Mouse (Mus musculus) megakaryocyte progenitor cell, adult 5-6 weeks (primary cell): ENCODE data around the gene A930018P22Rik. TPM values are rescaled to one million over a fixed set of nuclear protein-coding genes. Genes with fewer than 3 reads are reported as not detected.

Experiments used
- ATAC-seq: replicated peaks from 2 replicates; pipeline ENCODE4 v1.8.0; 2016; ENCODE audit warnings: mild to moderate bottlenecking, moderate TSS enrichment, inconsistent platforms; ENCODE audit not compliant: poor library complexity
- total RNA-seq, 2 experiments: library from RNA; stranded (forward) in 1 of 2; stranded (reverse) in 1 of 2; fragments of 157-497, 149-512 nt in 1 of 2; fragments of 200-1000 nt in 1 of 2; gene quantifications; 2 replicates each; pipeline versions ENCODE4 v1.2.3 to v1.2.4; 2015 to 2017

Gene A930018P22Rik
- total RNA-seq, 2 experiments from 2014 or later = not detected

DNA sequence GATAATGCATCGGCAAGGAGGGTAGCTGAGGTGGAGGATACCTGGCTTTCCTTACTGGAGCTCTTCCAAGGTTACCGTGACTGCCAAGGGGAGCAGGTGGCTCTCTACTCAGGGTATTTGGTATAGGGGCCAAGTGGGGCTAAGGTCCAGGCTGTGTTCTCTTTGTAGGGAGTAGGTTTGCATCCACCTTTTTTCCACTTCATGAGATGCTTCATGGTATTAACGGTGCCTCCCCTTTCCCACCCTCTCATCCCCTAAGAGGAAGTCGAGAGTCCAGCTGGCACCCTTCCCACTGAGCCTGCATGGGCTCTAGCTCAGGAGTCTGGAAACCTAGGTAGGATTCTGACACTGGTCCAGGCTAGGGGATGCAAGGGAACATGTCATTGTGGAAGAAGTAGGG, 30.8 kb downstream of the A930018P22Rik start:
- no peak for ATAC-seq

DNA sequence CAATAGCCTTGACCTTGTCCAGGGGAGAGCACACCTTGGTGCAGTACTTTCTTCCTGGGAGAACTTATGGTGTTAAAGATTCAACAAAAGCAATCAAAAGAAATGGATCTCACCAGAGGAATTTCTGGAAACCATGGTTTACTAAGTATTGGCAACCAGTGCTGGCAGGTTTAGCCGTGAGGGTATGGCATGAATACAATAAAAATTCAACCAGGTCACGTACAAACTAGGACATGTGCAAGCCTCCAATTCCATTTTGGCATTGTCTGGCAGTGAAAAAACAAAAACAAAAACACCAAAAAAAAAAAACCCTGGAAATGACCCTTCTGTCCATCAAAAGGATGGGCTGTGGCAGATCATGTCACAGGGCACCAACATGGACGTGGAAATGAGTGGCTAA, 31.3 kb downstream of the A930018P22Rik start:
- ATAC-seq = no peak

- no peak for ATAC-seq
Observed at GRCm38 (mm10) chr2:104157831-104158230, 35.3 kb downstream of the A930018P22Rik start.

DNA sequence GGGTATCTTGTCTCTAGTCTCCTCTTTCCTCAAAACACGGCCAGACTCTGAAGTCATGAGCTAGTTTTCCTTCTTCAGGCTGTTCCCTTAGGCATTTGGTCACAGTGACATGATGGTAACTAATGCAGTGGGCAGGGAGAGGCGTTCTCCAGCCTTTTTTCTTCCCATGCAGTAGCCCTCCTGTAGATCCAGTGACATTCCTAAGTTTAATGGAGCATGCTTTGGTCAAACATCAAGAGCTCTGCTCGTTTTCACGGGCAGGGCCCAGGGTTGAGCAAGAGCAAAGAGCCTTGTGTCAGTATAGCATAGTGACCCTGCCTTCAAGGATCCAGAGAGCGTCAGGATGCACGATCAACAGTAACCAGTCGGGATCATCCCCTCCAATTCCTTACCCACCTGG, 40.8 kb downstream of the A930018P22Rik start:
- ATAC-seq = no peak

- no peak for ATAC-seq
Observed at GRCm38 (mm10) chr2:104163978-104164487, 41.5 kb downstream of the A930018P22Rik start.

DNA sequence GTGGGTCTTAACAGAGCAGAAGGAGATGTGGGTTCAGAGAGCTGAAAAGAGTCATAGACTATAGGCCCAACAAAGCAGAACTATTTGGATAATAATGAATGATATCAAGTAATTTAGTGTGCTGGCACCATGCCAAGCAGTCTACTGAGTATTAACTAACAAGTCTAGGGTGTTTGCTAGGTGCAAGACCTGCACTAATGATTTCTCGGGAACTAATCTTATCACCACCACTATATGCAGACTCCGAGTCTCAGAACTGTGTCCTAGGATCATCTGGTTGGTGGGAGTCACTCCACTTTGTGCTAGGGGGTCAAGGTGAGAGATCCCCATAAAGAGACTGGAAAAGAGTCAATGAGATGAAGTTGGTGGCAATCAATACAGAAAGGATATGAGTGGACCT, 43.1 kb downstream of the A930018P22Rik start:
- no peak for ATAC-seq

GRCm38 (mm10) chr2:104167765-104168164, 45.2 kb downstream of the A930018P22Rik start:
- no peak for ATAC-seq

GRCm38 (mm10) chr2:104168186-104168896, 45.8 kb downstream of the A930018P22Rik start:
- no peak for ATAC-seq

DNA sequence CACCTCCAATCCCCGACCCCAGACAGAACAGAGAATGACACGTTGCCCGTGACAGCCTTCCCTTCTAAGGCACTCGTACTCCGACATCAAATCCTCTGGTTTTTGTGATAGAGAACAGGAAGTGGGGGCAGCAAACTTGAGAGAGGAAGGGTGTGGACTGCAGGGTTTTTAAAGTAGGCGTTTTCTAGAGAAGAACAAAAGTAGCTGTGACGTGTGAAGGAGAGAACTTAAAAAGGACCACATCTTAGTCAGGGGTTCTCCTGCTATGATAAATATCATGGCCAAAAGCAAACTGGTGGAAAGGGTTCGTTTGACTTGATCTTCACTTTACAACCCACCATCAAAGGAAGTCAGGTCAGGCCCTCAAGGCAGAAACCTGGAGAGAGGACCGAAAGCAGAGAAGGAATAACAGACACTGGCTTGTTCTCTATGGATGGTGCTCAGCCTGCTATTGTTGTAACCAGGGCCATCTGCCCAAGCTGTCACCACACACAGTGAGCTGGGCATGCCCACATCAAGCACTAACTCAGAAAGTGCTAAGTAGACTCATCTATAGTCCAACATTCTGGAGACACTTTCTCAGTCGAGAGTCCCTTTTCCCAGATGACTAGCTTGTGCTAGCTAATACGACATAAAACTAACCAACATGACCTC, 50.3 kb downstream of the A930018P22Rik start:
- 0 out of 2 replicates have a peak, but pooled peaks have one; percentile 3 for ATAC-seq

- ATAC-seq = no peak
Observed at GRCm38 (mm10) chr2:104173431-104173830, 50.9 kb downstream of the A930018P22Rik start.

Other genes starting within 250 kb of the A930018P22Rik start
- gene Lmo2, start 164.8 kb upstream of the A930018P22Rik start, total RNA-seq (2015) = 427 and 476 TPM in 2 replicates
- 226 and 286 TPM in 2 replicates for gene Lmo2, start 164.8 kb upstream of the A930018P22Rik start, total RNA-seq (2017)
- 64.8 and 74.2 TPM in 2 replicates for gene Fbxo3, start 95.0 kb upstream of the A930018P22Rik start, total RNA-seq (2015)
- 61.5 and 70.9 TPM in 2 replicates for gene Fbxo3, start 95.0 kb upstream of the A930018P22Rik start, total RNA-seq (2017)
- 1.0 and 2.2 TPM in 2 replicates for gene 4931422A03Rik, start 94.4 kb upstream of the A930018P22Rik start, total RNA-seq (2015)
- gene 4931422A03Rik, start 94.4 kb upstream of the A930018P22Rik start, total RNA-seq (2017) = 0.17 TPM in 1 of 2 replicates, not detected in the other
- not detected in 2 replicates for gene Gm10912, start 56.9 kb upstream of the A930018P22Rik start, total RNA-seq (2015)
- gene Gm10912, start 56.9 kb upstream of the A930018P22Rik start, total RNA-seq (2017) = 0.04 and 0.24 TPM in 2 replicates
- gene Gm10799, start 54.2 kb upstream of the A930018P22Rik start, total RNA-seq (2015) = not detected in 2 replicates
- not detected in 2 replicates for gene Gm10799, start 54.2 kb upstream of the A930018P22Rik start, total RNA-seq (2017)
- 1.1 and 2.2 TPM in 2 replicates for gene Cd59b, start 52.9 kb upstream of the A930018P22Rik start, total RNA-seq (2015)
- 0.62 and 4.1 TPM in 2 replicates for gene Cd59b, start 52.9 kb upstream of the A930018P22Rik start, total RNA-seq (2017)
- gene Cd59a, start 27.0 kb upstream of the A930018P22Rik start, total RNA-seq (2015) = 4.0 and 7.8 TPM in 2 replicates
- gene Cd59a, start 27.0 kb upstream of the A930018P22Rik start, total RNA-seq (2017) = 1.8 and 4.9 TPM in 2 replicates